Mouse (Mus musculus): ENCODE data around the gene Rnf215. TPM values are rescaled to one million over a fixed set of nuclear protein-coding genes. Genes with fewer than 3 reads are reported as not detected.
A peak's percentile ranks its signal among the peaks of the same experiment; 100 is the strongest.
"Not testable (repeated sequence)": the region's sequence is repeated elsewhere in the genome, so short reads cannot be mapped to it uniquely, and the experiment has no call there.

Gene Rnf215
- polyA plus RNA-seq, 1 experiment: 34.9 TPM

GRCm38 (mm10) chr11:4097091-4097621 lies 37.8 kb upstream of the Rnf215 start:
- TF ChIP-seq POLR2A (IDR thresholded peaks at IDR 0.05; ENCODE audit: extremely low read depth, insufficient read depth, low read length): no peak
- TF ChIP-seq CTCF (IDR thresholded peaks at IDR 0.05; ENCODE audit: extremely low read depth, insufficient read depth, low read length): no peak
- peak overlapping the region; percentile 59 for H3K27ac ChIP-seq (ENCODE audit: insufficient read depth, low read length)
- peak overlapping the region; percentile 88 for H3K4me3 ChIP-seq (ENCODE audit: insufficient read depth, low read length)

DNA sequence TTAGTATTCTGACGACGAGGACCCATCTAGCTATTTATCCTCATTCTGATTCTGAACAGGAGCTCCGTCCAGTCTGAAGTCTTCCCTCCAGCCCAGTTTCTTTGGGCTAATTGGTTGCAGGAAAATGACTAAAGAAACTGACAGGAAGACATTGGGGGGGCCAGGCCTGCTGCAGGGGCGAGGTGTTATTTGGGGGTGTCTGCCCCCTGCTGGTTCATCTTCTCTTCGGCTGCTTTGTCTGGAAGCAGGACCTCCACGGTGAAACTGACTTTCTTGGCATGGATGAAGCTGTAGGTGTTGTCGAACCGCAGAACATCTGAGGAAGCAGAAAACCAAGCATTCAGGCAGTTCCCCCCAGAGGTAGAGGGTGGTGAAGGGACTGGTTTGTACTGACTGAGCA lies 36.9 kb upstream of the Rnf215 start:
- Histone ChIP-seq H3K4me3 (ENCODE audit: insufficient read depth, low read length) (no peak overlapping the region), H3K27ac (ENCODE audit: insufficient read depth, low read length) (no peak overlapping the region)
- 0 out of 2 replicates have a peak, but pooled peaks have one; percentile 11 for TF ChIP-seq CTCF (IDR thresholded peaks at IDR 0.05; ENCODE audit: extremely low read depth, insufficient read depth, low read length)
- no peak for TF ChIP-seq POLR2A (IDR thresholded peaks at IDR 0.05; ENCODE audit: extremely low read depth, insufficient read depth, low read length)

More at GRCm38 (mm10) chr11:4097091-4097621, 37.8 kb upstream of the Rnf215 start:
- H3K4me1 ChIP-seq (ENCODE audit: control insufficient read depth, insufficient read depth, low read length): peaks cover 9% of the 10 kb centered on the region

GRCm38 (mm10) chr11:4098816-4099215 lies 36.2 kb upstream of the Rnf215 start:
- peaks cover 9% of the 10 kb centered on the region for H3K4me1 ChIP-seq (ENCODE audit: control insufficient read depth, insufficient read depth, low read length)
- H3K4me3 ChIP-seq (ENCODE audit: insufficient read depth, low read length): no peak overlapping the region
- peak overlapping the region; percentile 36; the same call in 1 of the 2 replicates for H3K27ac ChIP-seq (ENCODE audit: insufficient read depth, low read length)
- TF ChIP-seq POLR2A (IDR thresholded peaks at IDR 0.05; ENCODE audit: extremely low read depth, insufficient read depth, low read length): no peak
- no peak for TF ChIP-seq CTCF (IDR thresholded peaks at IDR 0.05; ENCODE audit: extremely low read depth, insufficient read depth, low read length)

More for the DNA sequence above, 36.9 kb upstream of the Rnf215 start:
- H3K4me1 ChIP-seq (ENCODE audit: control insufficient read depth, insufficient read depth, low read length): peaks cover 9% of the 10 kb centered on the region

DNA sequence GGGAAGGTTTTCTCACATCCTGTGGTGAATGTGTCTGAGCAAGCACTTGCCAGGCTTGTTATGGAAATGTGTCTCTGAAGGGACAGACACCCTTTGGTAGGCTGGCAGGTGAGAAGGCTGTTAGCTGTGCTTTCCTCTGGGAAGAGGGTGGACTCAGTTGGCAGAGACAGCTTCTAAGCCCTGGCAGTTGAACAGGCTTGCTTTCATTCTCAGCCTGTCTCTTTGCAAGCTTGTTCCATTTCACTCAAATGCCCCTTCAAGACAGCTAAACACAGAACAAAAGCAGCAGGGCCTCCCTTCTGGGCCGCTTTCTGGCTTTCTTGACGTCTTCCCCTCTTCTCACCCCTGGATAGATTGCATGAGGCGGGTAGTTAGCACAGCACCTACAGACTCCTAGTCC lies 35.6 kb upstream of the Rnf215 start:
- peak overlapping the region; percentile 72 for H3K27ac ChIP-seq (ENCODE audit: insufficient read depth, low read length)

DNA sequence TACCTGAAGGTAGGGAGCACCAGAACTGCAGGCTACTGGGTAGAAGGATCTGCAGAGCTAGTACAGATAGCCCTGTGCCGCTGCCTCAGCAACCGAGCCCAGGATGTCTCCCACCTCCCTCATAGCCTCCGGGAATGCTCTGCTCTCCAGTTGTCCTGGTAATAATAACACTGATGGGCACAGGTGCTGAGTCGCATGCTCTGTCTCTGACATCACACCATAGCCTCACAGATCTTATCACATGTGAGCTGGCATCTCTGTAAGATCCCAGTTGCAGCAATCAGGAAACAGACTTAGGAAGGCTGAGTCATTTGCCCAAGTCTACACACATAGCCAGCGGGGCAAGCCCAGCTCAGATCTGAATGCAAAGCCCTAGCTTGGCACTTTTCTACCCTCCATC lies 33.2 kb upstream of the Rnf215 start:
- Histone ChIP-seq H3K4me3 (ENCODE audit: insufficient read depth, low read length) (no peak overlapping the region), H3K27ac (ENCODE audit: insufficient read depth, low read length) (no peak overlapping the region), H3K4me1 (ENCODE audit: control insufficient read depth, insufficient read depth, low read length) (peaks cover 21% of the 10 kb centered on the region)
- TF ChIP-seq POLR2A (IDR thresholded peaks at IDR 0.05; ENCODE audit: extremely low read depth, insufficient read depth, low read length): no peak
- no peak for TF ChIP-seq CTCF (IDR thresholded peaks at IDR 0.05; ENCODE audit: extremely low read depth, insufficient read depth, low read length)

More for the DNA sequence above, 35.6 kb upstream of the Rnf215 start:
- no peak overlapping the region for H3K4me3 ChIP-seq (ENCODE audit: insufficient read depth, low read length)
- TF ChIP-seq CTCF (IDR thresholded peaks at IDR 0.05; ENCODE audit: extremely low read depth, insufficient read depth, low read length): no peak
- no peak for TF ChIP-seq POLR2A (IDR thresholded peaks at IDR 0.05; ENCODE audit: extremely low read depth, insufficient read depth, low read length)
- peaks cover 9% of the 10 kb centered on the region for H3K4me1 ChIP-seq (ENCODE audit: control insufficient read depth, insufficient read depth, low read length)

DNA sequence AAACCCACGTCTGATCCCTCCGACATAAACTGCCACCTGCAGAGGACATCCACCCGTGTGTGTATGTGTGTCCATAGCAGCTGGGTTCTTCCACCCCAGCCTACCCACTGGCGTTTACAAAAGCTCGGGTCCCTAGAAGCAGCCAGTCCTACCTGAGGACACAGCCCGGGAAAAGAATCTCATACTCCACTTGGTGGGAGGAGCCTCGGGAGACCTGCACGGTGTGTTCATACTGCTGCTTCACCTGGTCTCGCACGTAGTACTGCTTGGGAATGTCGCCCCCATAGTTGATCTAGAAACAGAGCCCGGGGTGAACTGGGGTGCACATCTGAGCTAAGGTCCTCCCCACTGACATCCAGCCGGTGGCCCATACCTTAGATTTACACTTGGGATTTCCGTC lies 31.5 kb upstream of the Rnf215 start:
- Histone ChIP-seq H3K4me3 (ENCODE audit: insufficient read depth, low read length) (no peak overlapping the region), H3K4me1 (ENCODE audit: control insufficient read depth, insufficient read depth, low read length) (peaks cover 20% of the 10 kb centered on the region), H3K27ac (ENCODE audit: insufficient read depth, low read length) (no peak overlapping the region)
- TF ChIP-seq POLR2A (IDR thresholded peaks at IDR 0.05; ENCODE audit: extremely low read depth, insufficient read depth, low read length) (no peak), CTCF (IDR thresholded peaks at IDR 0.05; ENCODE audit: extremely low read depth, insufficient read depth, low read length) (no peak)

- TF ChIP-seq POLR2A (IDR thresholded peaks at IDR 0.05; ENCODE audit: extremely low read depth, insufficient read depth, low read length): no peak
- no peak for TF ChIP-seq CTCF (IDR thresholded peaks at IDR 0.05; ENCODE audit: extremely low read depth, insufficient read depth, low read length)
- Histone ChIP-seq H3K27ac (ENCODE audit: insufficient read depth, low read length) (peak overlapping the region; percentile 92), H3K4me1 (ENCODE audit: control insufficient read depth, insufficient read depth, low read length) (peaks cover 15% of the 10 kb centered on the region), H3K4me3 (ENCODE audit: insufficient read depth, low read length) (no peak overlapping the region)
Observed at GRCm38 (mm10) chr11:4104989-4105388, 30.0 kb upstream of the Rnf215 start.

DNA sequence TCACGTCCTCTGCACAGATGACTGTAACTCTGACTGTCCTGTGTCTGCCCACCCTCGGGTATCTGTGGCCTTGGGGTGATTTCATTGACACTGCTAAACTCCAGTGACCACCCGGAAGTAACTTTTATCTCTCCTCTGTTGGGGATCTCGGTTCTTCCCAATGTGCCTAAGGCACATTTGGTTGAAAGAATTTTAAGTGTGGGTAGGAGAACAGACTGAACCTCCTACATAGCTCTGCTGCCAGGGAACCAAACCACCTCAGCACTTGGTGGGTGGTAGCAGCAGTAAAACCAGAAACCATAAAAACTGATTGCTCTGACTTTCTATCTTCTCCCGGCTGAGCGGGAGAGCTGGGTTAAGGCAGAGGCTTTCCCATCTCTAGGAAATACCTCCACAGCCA lies 29.6 kb upstream of the Rnf215 start:
- Histone ChIP-seq H3K27ac (ENCODE audit: insufficient read depth, low read length) (peak overlapping the region; percentile 92), H3K4me3 (ENCODE audit: insufficient read depth, low read length) (no peak overlapping the region)

GRCm38 (mm10) chr11:4107901-4108300 lies 27.1 kb upstream of the Rnf215 start:
- H3K27ac ChIP-seq (ENCODE audit: insufficient read depth, low read length); H3K4me3 ChIP-seq (ENCODE audit: insufficient read depth, low read length): not testable (repeated sequence)
- peaks cover 15% of the 10 kb centered on the region for H3K4me1 ChIP-seq (ENCODE audit: control insufficient read depth, insufficient read depth, low read length)

More for the DNA sequence above, 29.6 kb upstream of the Rnf215 start:
- no peak for TF ChIP-seq POLR2A (IDR thresholded peaks at IDR 0.05; ENCODE audit: extremely low read depth, insufficient read depth, low read length)
- TF ChIP-seq CTCF (IDR thresholded peaks at IDR 0.05; ENCODE audit: extremely low read depth, insufficient read depth, low read length): no peak
- peaks cover 15% of the 10 kb centered on the region for H3K4me1 ChIP-seq (ENCODE audit: control insufficient read depth, insufficient read depth, low read length)

DNA sequence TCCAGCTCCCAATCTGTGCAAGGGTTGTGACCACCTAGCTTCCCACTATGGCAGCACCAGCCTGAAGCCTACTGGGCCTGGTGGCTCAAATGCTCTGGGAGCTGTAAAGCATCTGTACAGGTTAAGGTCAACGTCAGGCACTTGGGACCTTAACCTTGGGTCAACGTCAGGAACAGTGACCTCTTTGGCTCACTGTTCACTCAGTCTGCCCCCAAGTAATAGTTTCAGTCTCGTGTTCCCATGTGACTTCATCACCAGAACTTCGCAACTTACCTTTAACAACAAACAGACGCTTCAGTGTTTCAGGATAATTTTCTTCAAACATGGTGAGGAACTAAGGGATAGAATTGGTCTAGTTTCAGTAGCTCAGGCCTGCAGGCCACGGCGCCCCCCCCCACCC lies 26.3 kb upstream of the Rnf215 start:
- TF ChIP-seq CTCF (IDR thresholded peaks at IDR 0.05; ENCODE audit: extremely low read depth, insufficient read depth, low read length): no peak
- TF ChIP-seq POLR2A (IDR thresholded peaks at IDR 0.05; ENCODE audit: extremely low read depth, insufficient read depth, low read length): no peak
- Histone ChIP-seq H3K4me1 (ENCODE audit: control insufficient read depth, insufficient read depth, low read length) (peaks cover 15% of the 10 kb centered on the region), H3K27ac (ENCODE audit: insufficient read depth, low read length) (no peak overlapping the region), H3K4me3 (ENCODE audit: insufficient read depth, low read length) (no peak overlapping the region)
